Mouse (Mus musculus): ENCODE measurements around the gene Cd163l1. TPM values are rescaled to one million over a fixed set of nuclear protein-coding genes. Genes with fewer than 3 reads are reported as not detected.

Gene Cd163l1
- polyA plus RNA-seq, 1 experiment from 2014 or later = 0.05 TPM

GRCm38 (mm10) chr7:140190435-140190834 is 27.6 kb upstream of the Cd163l1 start:
- ATAC-seq (ENCODE audit: insufficient read depth) = no peak
- Histone ChIP-seq H3K27ac (replicated peaks) (no peak overlapping the region), H3K4me3 (replicated peaks) (no peak overlapping the region), H3K4me2 (no peak overlapping the region), H3K4me1 (replicated peaks) (no peaks in the 10 kb centered on the region; the same call in 1 of the 2 replicates), H3K9me3 (replicated peaks) (no peaks in the 10 kb centered on the region), H3K36me3 (replicated peaks) (no peaks in the 10 kb centered on the region), H3K9ac (no peak overlapping the region), H3K27me3 (0 out of 2 replicates have a peak, but pooled peaks cover 3% of the 10 kb centered on the region)
- WGBS (ENCODE audit: insufficient replicate concordance) = 69% methylated on average over 1 of the region's 1 CpGs

DNA sequence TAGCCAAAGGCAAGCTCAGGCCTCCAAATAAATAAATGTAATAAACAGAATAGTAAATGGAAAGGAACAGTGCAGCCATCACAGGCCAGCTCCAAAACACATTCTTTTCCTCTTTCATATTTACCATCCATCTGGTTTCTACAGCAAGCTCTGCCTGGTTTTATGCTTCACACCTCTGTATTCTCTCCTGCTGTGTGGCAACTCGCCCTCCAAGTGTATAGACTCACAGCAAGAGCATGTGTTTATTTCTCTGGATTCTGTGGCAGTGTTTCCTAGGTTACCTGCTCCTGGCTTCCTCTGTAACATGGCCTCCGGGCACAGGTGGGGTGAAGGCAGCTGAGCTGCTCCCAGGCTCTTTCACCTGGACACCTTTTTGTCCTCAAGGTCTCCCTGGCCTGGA is 25.6 kb upstream of the Cd163l1 start:
- H3K36me3 ChIP-seq (replicated peaks) = no peaks in the 10 kb centered on the region
- H3K27me3 ChIP-seq = no peaks in the 10 kb centered on the region
- no peak overlapping the region for H3K27ac ChIP-seq (replicated peaks)
- no peaks in the 10 kb centered on the region; the same call in 1 of the 2 replicates for H3K4me1 ChIP-seq (replicated peaks)
- no peak overlapping the region for H3K4me2 ChIP-seq
- no peak overlapping the region for H3K9ac ChIP-seq
- H3K4me3 ChIP-seq (replicated peaks) = no peak overlapping the region
- WGBS (ENCODE audit: insufficient replicate concordance) = 44% methylated on average over 2 of the region's 2 CpGs
- H3K9me3 ChIP-seq (replicated peaks) = no peaks in the 10 kb centered on the region
- no peak for ATAC-seq (ENCODE audit: insufficient read depth)

DNA sequence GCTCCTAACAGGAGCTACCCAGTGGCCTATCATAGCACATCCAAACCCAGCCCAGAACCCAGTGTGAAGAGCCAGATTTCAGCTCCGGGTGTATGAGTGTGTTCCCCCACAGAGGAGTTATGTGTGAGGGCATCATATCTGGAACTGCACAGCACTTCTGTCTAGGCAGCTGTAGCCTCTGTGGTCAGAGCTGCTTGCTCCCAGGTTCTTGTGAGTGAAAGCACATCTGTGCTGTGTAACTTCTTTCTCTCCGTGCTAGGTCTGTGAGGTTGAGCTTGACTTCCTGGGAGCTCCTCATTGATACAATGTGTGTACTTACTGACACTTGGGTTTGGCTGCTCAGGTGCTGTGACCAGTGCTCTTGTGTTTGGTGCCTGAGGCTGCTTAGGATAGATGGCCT is 25.2 kb upstream of the Cd163l1 start:
- no peaks in the 10 kb centered on the region; the same call in 1 of the 2 replicates for H3K4me1 ChIP-seq (replicated peaks)
- no peak overlapping the region for H3K9ac ChIP-seq
- H3K27ac ChIP-seq (replicated peaks) = no peak overlapping the region
- no peak overlapping the region for H3K4me3 ChIP-seq (replicated peaks)
- H3K27me3 ChIP-seq = no peaks in the 10 kb centered on the region
- 60% methylated on average over 2 of the region's 2 CpGs for WGBS (ENCODE audit: insufficient replicate concordance)
- H3K36me3 ChIP-seq (replicated peaks) = no peaks in the 10 kb centered on the region
- H3K9me3 ChIP-seq (replicated peaks) = no peaks in the 10 kb centered on the region
- ATAC-seq (ENCODE audit: insufficient read depth) = no peak
- H3K4me2 ChIP-seq = no peak overlapping the region

DNA sequence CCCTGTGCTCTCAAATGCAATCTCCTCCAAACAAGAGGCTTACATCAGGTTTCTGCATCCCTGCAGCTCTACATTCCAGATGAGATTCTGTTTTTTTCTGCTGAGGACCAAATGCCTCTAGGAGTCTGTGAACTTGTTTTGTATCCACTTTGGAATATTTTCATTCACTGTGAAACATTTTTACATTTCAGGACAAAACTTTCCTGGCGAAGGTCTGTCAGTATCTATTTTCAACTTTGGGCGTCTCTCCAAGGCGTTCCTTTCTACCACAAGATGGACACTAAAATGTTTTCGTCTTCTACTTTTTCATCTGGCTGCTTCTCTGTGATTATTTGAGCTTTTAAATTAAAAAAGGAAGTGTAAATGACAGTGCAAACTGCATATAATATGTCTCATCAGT is 24.0 kb upstream of the Cd163l1 start:
- Histone ChIP-seq H3K4me1 (replicated peaks) (no peaks in the 10 kb centered on the region; the same call in 1 of the 2 replicates), H3K27me3 (0 out of 2 replicates have a peak, but pooled peaks cover under 1% of the 10 kb centered on the region), H3K27ac (replicated peaks) (no peak overlapping the region), H3K4me2 (no peak overlapping the region), H3K9me3 (replicated peaks) (no peaks in the 10 kb centered on the region), H3K9ac (no peak overlapping the region), H3K4me3 (replicated peaks) (no peak overlapping the region), H3K36me3 (replicated peaks) (no peaks in the 10 kb centered on the region)
- ATAC-seq (ENCODE audit: insufficient read depth) = no peak
- WGBS (ENCODE audit: insufficient replicate concordance) = 66% methylated on average over 4 of the region's 4 CpGs

- Histone ChIP-seq H3K4me2 (no peak overlapping the region), H3K27me3 (0 out of 2 replicates have a peak, but pooled peaks cover 3% of the 10 kb centered on the region), H3K9me3 (replicated peaks) (no peaks in the 10 kb centered on the region), H3K9ac (no peak overlapping the region), H3K4me3 (replicated peaks) (no peak overlapping the region), H3K27ac (replicated peaks) (no peak overlapping the region), H3K36me3 (replicated peaks) (no peaks in the 10 kb centered on the region), H3K4me1 (replicated peaks) (peaks cover 9% of the 10 kb centered on the region)
- no peak for ATAC-seq (ENCODE audit: insufficient read depth)
- WGBS (ENCODE audit: insufficient replicate concordance) = 52% methylated on average over 8 of the region's 8 CpGs
These were observed 22.1 kb upstream of the Cd163l1 start for GRCm38 (mm10) chr7:140196002-140196401.

- Histone ChIP-seq H3K4me1 (replicated peaks) (peaks cover 11% of the 10 kb centered on the region), H3K9me3 (replicated peaks) (no peaks in the 10 kb centered on the region), H3K4me2 (no peak overlapping the region), H3K4me3 (replicated peaks) (no peak overlapping the region), H3K9ac (no peak overlapping the region), H3K27ac (replicated peaks) (no peak overlapping the region), H3K27me3 (0 out of 2 replicates have a peak, but pooled peaks cover 3% of the 10 kb centered on the region), H3K36me3 (replicated peaks) (no peaks in the 10 kb centered on the region)
- 0 out of 2 replicates have a peak, but pooled peaks have one; percentile 40 for ATAC-seq (ENCODE audit: insufficient read depth)
- WGBS (ENCODE audit: insufficient replicate concordance) = 55% methylated on average over 4 of the region's 4 CpGs
These were observed 17.0 kb upstream of the Cd163l1 start for GRCm38 (mm10) chr7:140201090-140201489.

- no peak for ATAC-seq (ENCODE audit: insufficient read depth)
These were observed 12.2 kb upstream of the Cd163l1 start, which contains the start of gene Olfr524 for GRCm38 (mm10) chr7:140205864-140206263. TSS of gene Olfr524 (minus strand) at chr7:140205964.

GRCm38 (mm10) chr7:140206904-140207303 is 11.2 kb upstream of the Cd163l1 start:
- H3K27me3 ChIP-seq = no peaks in the 10 kb centered on the region
- no peak overlapping the region for H3K27ac ChIP-seq (replicated peaks)
- no peak overlapping the region for H3K4me2 ChIP-seq
- no peak overlapping the region for H3K4me3 ChIP-seq (replicated peaks)
- H3K9ac ChIP-seq = no peak overlapping the region
- H3K36me3 ChIP-seq (replicated peaks) = no peaks in the 10 kb centered on the region
- ATAC-seq (ENCODE audit: insufficient read depth) = no peak
- H3K9me3 ChIP-seq (replicated peaks) = no peaks in the 10 kb centered on the region
- peaks cover 21% of the 10 kb centered on the region for H3K4me1 ChIP-seq (replicated peaks)
- 29% methylated on average over 3 of the region's 3 CpGs for WGBS (ENCODE audit: insufficient replicate concordance)

More at GRCm38 (mm10) chr7:140205864-140206263, 12.2 kb upstream of the Cd163l1 start, which contains the start of gene Olfr524:
- Histone ChIP-seq H3K27ac (replicated peaks) (no peak within 1 kb of the TSS), H3K4me1 (replicated peaks) (peaks cover 26% of the 10 kb centered on the region), H3K4me2 (no peak within 1 kb of the TSS), H3K27me3 (no peaks in the 10 kb centered on the region), H3K9me3 (replicated peaks) (no peaks in the 10 kb centered on the region), H3K4me3 (replicated peaks) (no peak within 1 kb of the TSS), H3K36me3 (replicated peaks) (no peaks in the 10 kb centered on the region), H3K9ac (no peak within 1 kb of the TSS)

GRCm38 (mm10) chr7:140208153-140208552 is 9.9 kb upstream of the Cd163l1 start:
- H3K27me3 ChIP-seq = no peaks in the 10 kb centered on the region
- no peaks in the 10 kb centered on the region for H3K36me3 ChIP-seq (replicated peaks)
- H3K4me2 ChIP-seq = peak overlapping the region; percentile 6; the same call in 1 of the 2 replicates
- H3K9ac ChIP-seq = no peak overlapping the region
- peak overlapping the region; percentile 41; the same call in 1 of the 2 replicates for H3K27ac ChIP-seq (replicated peaks)
- ATAC-seq (ENCODE audit: insufficient read depth) = peak; percentile 84
- H3K4me1 ChIP-seq (replicated peaks) = peaks cover 21% of the 10 kb centered on the region
- 12% methylated on average over 8 of the region's 8 CpGs for WGBS (ENCODE audit: insufficient replicate concordance)
- H3K4me3 ChIP-seq (replicated peaks) = no peak overlapping the region
- no peaks in the 10 kb centered on the region for H3K9me3 ChIP-seq (replicated peaks)

DNA sequence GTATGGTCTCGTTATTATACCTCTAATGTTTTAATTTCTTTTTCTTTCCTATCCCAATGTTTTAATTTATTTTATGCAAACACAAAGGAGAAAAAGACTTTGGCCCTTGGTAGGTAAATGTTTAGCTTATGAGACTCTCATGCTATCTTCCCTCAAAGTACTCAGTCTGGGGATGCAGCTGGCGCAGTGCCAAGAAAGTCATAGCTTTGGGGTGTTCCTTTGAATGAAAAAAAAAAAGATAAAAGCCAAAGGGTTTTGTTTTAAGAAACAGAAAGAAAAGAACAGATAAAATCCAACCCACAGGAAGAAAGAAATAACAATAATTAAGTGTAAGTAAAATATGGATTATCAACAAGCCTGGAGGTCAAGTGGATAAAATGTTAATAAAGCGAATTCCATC is 9.4 kb upstream of the Cd163l1 start:
- Histone ChIP-seq H3K9ac (no peak overlapping the region), H3K4me1 (replicated peaks) (peaks cover 21% of the 10 kb centered on the region), H3K36me3 (replicated peaks) (no peaks in the 10 kb centered on the region), H3K27ac (replicated peaks) (peak overlapping the region; percentile 41; the same call in 1 of the 2 replicates), H3K4me2 (0 out of 2 replicates have a peak overlapping the region, but pooled peaks have one; percentile 6), H3K4me3 (replicated peaks) (no peak overlapping the region), H3K27me3 (no peaks in the 10 kb centered on the region), H3K9me3 (replicated peaks) (no peaks in the 10 kb centered on the region)
- no peak for ATAC-seq (ENCODE audit: insufficient read depth)
- 38% methylated on average over 3 of the region's 3 CpGs for WGBS (ENCODE audit: insufficient replicate concordance)

GRCm38 (mm10) chr7:140213841-140214240 is 4.2 kb upstream of the Cd163l1 start:
- H3K27me3 ChIP-seq = no peaks in the 10 kb centered on the region
- H3K27ac ChIP-seq (replicated peaks) = no peak overlapping the region
- H3K4me3 ChIP-seq (replicated peaks) = no peak overlapping the region
- no peaks in the 10 kb centered on the region for H3K9me3 ChIP-seq (replicated peaks)
- no peaks in the 10 kb centered on the region for H3K36me3 ChIP-seq (replicated peaks)
- H3K4me1 ChIP-seq (replicated peaks) = no peaks in the 10 kb centered on the region
- 65% methylated on average over 5 of the region's 5 CpGs for WGBS (ENCODE audit: insufficient replicate concordance)
- H3K9ac ChIP-seq = no peak overlapping the region
- H3K4me2 ChIP-seq = no peak overlapping the region
- no peak for ATAC-seq (ENCODE audit: insufficient read depth)

- Histone ChIP-seq H3K9ac (no peak overlapping the region), H3K4me3 (replicated peaks) (no peak overlapping the region), H3K4me1 (replicated peaks) (no peaks in the 10 kb centered on the region), H3K36me3 (replicated peaks) (no peaks in the 10 kb centered on the region), H3K27ac (replicated peaks) (no peak overlapping the region), H3K4me2 (no peak overlapping the region), H3K27me3 (no peaks in the 10 kb centered on the region), H3K9me3 (replicated peaks) (no peaks in the 10 kb centered on the region)
- ATAC-seq (ENCODE audit: insufficient read depth) = no peak
- 6% methylated on average over 1 of the region's 1 CpGs for WGBS (ENCODE audit: insufficient replicate concordance)
These were observed 1.2 kb downstream of the Cd163l1 start for GRCm38 (mm10) chr7:140219268-140219667.
